In the genomic region with DNA sequence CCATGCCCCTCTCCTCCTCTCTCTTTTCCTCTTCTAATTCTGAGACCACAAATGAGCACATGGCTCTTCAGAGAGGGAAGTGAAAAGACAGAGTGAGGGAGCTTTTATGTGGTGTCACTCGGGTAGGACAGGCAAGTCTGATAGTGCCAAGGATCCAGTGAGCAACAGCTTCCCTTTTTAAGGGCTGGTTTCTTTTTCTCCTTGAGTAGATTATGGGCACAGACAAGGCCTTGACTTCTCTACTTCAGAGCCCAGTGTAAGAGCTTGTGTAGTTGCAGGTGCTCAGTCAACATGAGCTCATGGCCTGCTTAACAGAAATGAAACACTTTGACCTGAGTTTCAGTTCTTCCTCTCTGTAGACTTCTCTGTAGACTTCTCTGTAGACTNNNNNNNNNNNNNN, we compare ENCODE assay signal across 1 mouse cellular context.
TF ChIP-seq lines count a peak whose summit lies in the region.

No protein-coding gene starts in this region.

TF ChIP-seq in MEL, 35 proteins besides CTCF, POLR2A, EP300 and RAD21 (continued from another document):
- TF ChIP-seq SIN3A (IDR thresholded peaks at IDR 0.05; ENCODE audit: low read length): peak; percentile 57
- peak; percentile 76 for TF ChIP-seq MAX (IDR thresholded peaks at IDR 0.05; ENCODE audit: low read length)
- TF ChIP-seq UBTF (IDR thresholded peaks at IDR 0.05; ENCODE audit: borderline replicate concordance, insufficient read depth, low read depth, low read length): no peak
- TF ChIP-seq BHLHE40 (IDR thresholded peaks at IDR 0.05; ENCODE audit: borderline replicate concordance, low read depth, low read length): no peak
- TF ChIP-seq POLR2AphosphoS5 (IDR thresholded peaks at IDR 0.05; ENCODE audit: borderline replicate concordance, low read depth, low read length): no peak
- peak; percentile 34; the same call in 1 of the 2 replicates for TF ChIP-seq NELFE (IDR thresholded peaks at IDR 0.05; ENCODE audit: low read depth, low read length)
- no peak for TF ChIP-seq KAT2A (conservative IDR thresholded peaks at IDR 0.05; ENCODE audit: low read depth, low read length)
- no peak for TF ChIP-seq ZNF384 (IDR thresholded peaks at IDR 0.05; ENCODE audit: low read depth, low read length)
- TF ChIP-seq GATA1 (IDR thresholded peaks at IDR 0.05; ENCODE audit: low read depth, low read length): 0 out of 2 replicates have a peak, but pooled peaks have one; percentile 28
- TF ChIP-seq MYC (IDR thresholded peaks at IDR 0.05; ENCODE audit: low read depth, low read length): peak; percentile 93
- TF ChIP-seq MAFK (IDR thresholded peaks at IDR 0.05; ENCODE audit: borderline replicate concordance, low read depth, low read length): no peak
- no peak for TF ChIP-seq ELF1 (IDR thresholded peaks at IDR 0.05; ENCODE audit: low read depth, low read length)
- TF ChIP-seq RCOR1 (IDR thresholded peaks at IDR 0.05; ENCODE audit: low read depth, low read length): no peak
